Mouse (Mus musculus) liver, embryonic 11.5 days (tissue): ENCODE data around the gene H2-Q7. TPM values are rescaled to one million over a fixed set of nuclear protein-coding genes. Genes with fewer than 3 reads are reported as not detected.
"Not testable (repeated sequence)": the region's sequence is repeated elsewhere in the genome, so short reads cannot be mapped to it uniquely, and the experiment has no call there.

Source experiments
- ATAC-seq: fragments of 200-750 bp; cut with Nextera tagmentation; replicated peaks from 2 replicates; pipeline ENCODE4 v1.8.0; 2017; ENCODE audit warnings: moderate number of reproducible peaks, mild to moderate bottlenecking, moderate TSS enrichment, moderate library complexity; ENCODE audit not compliant: low FRiP score
- DNase-seq: peaks from one replicate; pipeline ENCODE4 v3.0.0-alpha.2; 2017; ENCODE audit warnings: low spot score
- H3K27ac ChIP-seq: fragments of 300-500 bp; sonication (generic); 2 replicates; pipeline ENCODE4 v1.5.1; 2014; ENCODE audit warnings: mild to moderate bottlenecking, low read depth, low read length, control low read depth
- H3K27me3 ChIP-seq: fragments of 300-500 bp; sonication (generic); replicated peaks from 2 replicates; pipeline ENCODE4 v1.6.1; 2014; ENCODE audit warnings: low read length, mixed read lengths; ENCODE audit not compliant: control insufficient read depth, insufficient read depth
- H3K36me3 ChIP-seq: fragments of 300-500 bp; sonication (generic); 2 replicates; pipeline ENCODE4 v1.6.1; 2014; ENCODE audit warnings: mild to moderate bottlenecking, low read length, moderate library complexity, mixed read lengths; ENCODE audit not compliant: control insufficient read depth, insufficient read depth
- H3K4me1 ChIP-seq: fragments of 300-500 bp; sonication (generic); replicated peaks from 2 replicates; pipeline ENCODE4 v1.6.1; 2014; ENCODE audit warnings: low read length, mixed read lengths; ENCODE audit not compliant: control insufficient read depth, insufficient read depth
- H3K4me2 ChIP-seq: fragments of 300-500 bp; sonication (generic); 2 replicates; pipeline ENCODE4 v1.6.1; 2014; ENCODE audit warnings: mild to moderate bottlenecking, control low read depth, moderate library complexity
- H3K4me3 ChIP-seq: fragments of 300-500 bp; sonication (generic); 2 replicates; pipeline ENCODE4 v1.5.1; 2014; ENCODE audit warnings: low read depth, low read length, control low read depth
- H3K9ac ChIP-seq: fragments of 300-500 bp; sonication (generic); 2 replicates; pipeline ENCODE4 v1.6.1; 2014; ENCODE audit warnings: low read depth, low read length, control low read depth
- H3K9me3 ChIP-seq: fragments of 300-500 bp; sonication (generic); 2 replicates; pipeline ENCODE4 v1.6.1; 2016; ENCODE audit warnings: low read length, inconsistent platforms, mixed read lengths; ENCODE audit not compliant: control insufficient read depth
- WGBS: fragments of 180-500 bp; shearing (Covaris S2); extraction: QIAGEN DNeasy Blood & Tissue Kit; methylation state at CpG from one replicate; pipeline ENCODE4 v1.1.7; 2014; 5-methylcytosine and 5-hydroxymethylcytosine counted together
- polyA plus RNA-seq: library from polyadenylated mRNA; unstranded; fragments of >200 nt; fragmentation: Nextera tagmentation; extraction: Ambion mirVana; gene quantifications from 2 replicates; pipeline ENCODE4 v1.2.1, GENCODE M21; 2014

Gene H2-Q7
- polyA plus RNA-seq, 1 experiment from 2014 or later: 29.9 TPM

- H3K27me3 ChIP-seq: peaks cover 21% of the 10 kb centered on the region
- H3K9ac ChIP-seq, H3K27ac ChIP-seq, H3K4me1 ChIP-seq, H3K36me3 ChIP-seq, H3K9me3 ChIP-seq, ATAC-seq, H3K4me3 ChIP-seq, H3K4me2 ChIP-seq, DNase-seq: not testable (repeated sequence)
- WGBS: 83% methylated on average over 2 of the region's 2 CpGs
These were observed 3.4 kb downstream of the H2-Q7 start for GRCm38 (mm10) chr17:35442376-35442775.

- ATAC-seq, H3K4me1 ChIP-seq, H3K9ac ChIP-seq, H3K4me3 ChIP-seq, H3K27ac ChIP-seq, DNase-seq, H3K36me3 ChIP-seq, H3K9me3 ChIP-seq, H3K4me2 ChIP-seq, H3K27me3 ChIP-seq: not testable (repeated sequence)
- 72% methylated on average over 2 of the region's 2 CpGs for WGBS
These were observed 5.6 kb downstream of the H2-Q7 start for GRCm38 (mm10) chr17:35444510-35444909.

DNA sequence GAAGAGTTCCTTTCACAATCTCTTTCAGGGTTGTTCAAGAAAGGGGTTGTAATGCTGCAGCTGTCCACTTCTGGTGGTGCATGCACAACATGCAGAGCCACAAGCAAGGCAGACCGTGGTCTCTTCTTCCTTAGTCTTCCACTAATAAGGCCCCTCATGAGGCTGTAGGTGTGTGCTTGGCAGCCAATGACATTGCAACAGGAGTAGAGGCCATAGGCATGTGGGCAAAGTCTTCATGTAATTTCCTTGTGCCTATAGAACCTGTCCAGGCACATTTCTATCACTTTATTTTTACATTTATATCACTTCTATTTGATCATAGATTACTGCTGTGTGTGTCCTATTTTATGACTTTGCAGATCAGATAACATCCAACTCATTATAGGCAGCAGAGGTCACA, 19.3 kb downstream of the H2-Q7 start:
- not testable (repeated sequence) for H3K9me3 ChIP-seq, H3K4me3 ChIP-seq, DNase-seq, ATAC-seq, H3K36me3 ChIP-seq, H3K27me3 ChIP-seq, H3K9ac ChIP-seq, H3K4me2 ChIP-seq, H3K4me1 ChIP-seq, H3K27ac ChIP-seq
- WGBS: no CpG with 5 or more reads among the region's 1 CpGs

DNA sequence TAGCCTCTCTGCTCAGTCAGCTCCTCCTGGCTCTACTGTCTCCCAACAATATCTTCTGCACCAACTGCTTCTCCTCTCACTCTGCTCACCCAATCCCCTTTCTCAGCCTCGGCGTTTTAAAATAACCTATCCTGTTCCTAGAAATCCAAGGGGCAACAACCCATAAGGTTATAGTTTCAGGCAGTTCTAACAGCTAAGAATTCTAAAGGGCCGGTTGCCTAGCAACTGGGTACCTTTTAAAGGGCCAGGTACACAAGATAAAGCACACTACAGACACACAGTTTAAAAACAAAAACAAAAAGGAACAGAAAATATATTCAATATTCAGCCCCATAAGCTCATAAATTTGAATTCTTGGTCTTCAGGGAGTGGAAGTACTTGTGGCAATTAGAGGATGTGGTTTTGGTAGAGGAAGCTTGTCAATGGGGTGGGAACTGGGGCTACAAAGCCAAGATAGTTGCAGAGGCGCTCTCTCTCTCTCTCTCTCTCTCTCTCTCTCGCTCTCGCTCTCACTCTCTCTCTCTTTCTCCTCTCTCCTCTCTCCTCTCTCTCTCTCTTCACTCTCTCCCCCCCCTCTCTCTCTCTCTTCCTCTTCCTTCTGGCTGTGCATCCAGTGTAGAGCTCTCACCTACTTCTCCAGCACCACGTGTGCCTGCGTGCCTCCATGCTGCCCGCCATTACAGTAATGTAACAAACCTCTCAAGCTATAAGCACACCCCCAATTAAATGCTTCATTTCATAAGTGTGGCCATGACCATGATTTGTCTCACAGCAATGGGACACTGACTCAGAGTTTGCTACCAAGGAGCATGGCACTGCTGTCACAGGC, 21.8 kb downstream of the H2-Q7 start:
- H3K27me3 ChIP-seq, H3K9me3 ChIP-seq, H3K4me1 ChIP-seq, H3K4me3 ChIP-seq, H3K4me2 ChIP-seq, H3K27ac ChIP-seq, ATAC-seq, H3K9ac ChIP-seq, DNase-seq, H3K36me3 ChIP-seq: not testable (repeated sequence)
- 25% methylated on average over 3 of the region's 9 CpGs for WGBS

GRCm38 (mm10) chr17:35465651-35466050, 26.7 kb downstream of the H2-Q7 start:
- H3K27ac ChIP-seq, H3K9me3 ChIP-seq, H3K4me3 ChIP-seq, H3K9ac ChIP-seq, H3K4me1 ChIP-seq, ATAC-seq, H3K4me2 ChIP-seq, H3K36me3 ChIP-seq: not testable (repeated sequence)
- peaks cover 23% of the 10 kb centered on the region for H3K27me3 ChIP-seq
- 6% methylated on average over 8 of the region's 8 CpGs for WGBS
- DNase-seq: peak; percentile 35

- not testable (repeated sequence) for H3K4me2 ChIP-seq, H3K9me3 ChIP-seq, ATAC-seq, DNase-seq, H3K4me3 ChIP-seq, H3K36me3 ChIP-seq, H3K9ac ChIP-seq, H3K27ac ChIP-seq, H3K4me1 ChIP-seq
- H3K27me3 ChIP-seq: peaks cover 29% of the 10 kb centered on the region
- 40% methylated on average over 3 of the region's 3 CpGs for WGBS
These were observed 30.0 kb downstream of the H2-Q7 start for GRCm38 (mm10) chr17:35468936-35469335.

- WGBS: 3% methylated on average over 71 of the region's 80 CpGs
- peak; percentile 47 for DNase-seq
- H3K4me2 ChIP-seq: peak within 1 kb of the TSS; percentile 59
- ATAC-seq: peak; percentile 47; the same call in 1 of the 2 replicates
- H3K9ac ChIP-seq: peak within 1 kb of the TSS; percentile 53
- no peaks in the 10 kb centered on the region for H3K9me3 ChIP-seq
- H3K27me3 ChIP-seq: peaks cover 29% of the 10 kb centered on the region
- peak within 1 kb of the TSS; percentile 70; the same call in 1 of the 2 replicates for H3K27ac ChIP-seq
- peak within 1 kb of the TSS; percentile 47 for H3K4me3 ChIP-seq
- H3K4me1 ChIP-seq: no peaks in the 10 kb centered on the region; the same call in 1 of the 2 replicates
- H3K36me3 ChIP-seq: no peaks in the 10 kb centered on the region
These were observed 31.1 kb downstream of the H2-Q7 start, which contains the start of gene H2-Q10 for GRCm38 (mm10) chr17:35469842-35470751. TSS of gene H2-Q10 (plus strand) at chr17:35470089.

GRCm38 (mm10) chr17:35484066-35484465, 45.1 kb downstream of the H2-Q7 start:
- Histone ChIP-seq H3K27ac (no peak overlapping the region), H3K4me1 (no peaks in the 10 kb centered on the region), H3K4me2 (no peak overlapping the region), H3K4me3 (no peak overlapping the region), H3K27me3 (no peaks in the 10 kb centered on the region), H3K9me3 (no peaks in the 10 kb centered on the region), H3K36me3 (no peaks in the 10 kb centered on the region), H3K9ac (no peak overlapping the region)
- 1% methylated on average over 9 of the region's 9 CpGs for WGBS
- DNase-seq (no peak), ATAC-seq (no peak)
